Mouse (Mus musculus): ENCODE results near the gene Nutf2-ps1. TPM values are rescaled to one million over a fixed set of nuclear protein-coding genes. Genes with fewer than 3 reads are reported as not detected.

The Nutf2-ps1 gene
- polyA plus RNA-seq, 1 experiment from 2014 or later = 397 TPM

DNA sequence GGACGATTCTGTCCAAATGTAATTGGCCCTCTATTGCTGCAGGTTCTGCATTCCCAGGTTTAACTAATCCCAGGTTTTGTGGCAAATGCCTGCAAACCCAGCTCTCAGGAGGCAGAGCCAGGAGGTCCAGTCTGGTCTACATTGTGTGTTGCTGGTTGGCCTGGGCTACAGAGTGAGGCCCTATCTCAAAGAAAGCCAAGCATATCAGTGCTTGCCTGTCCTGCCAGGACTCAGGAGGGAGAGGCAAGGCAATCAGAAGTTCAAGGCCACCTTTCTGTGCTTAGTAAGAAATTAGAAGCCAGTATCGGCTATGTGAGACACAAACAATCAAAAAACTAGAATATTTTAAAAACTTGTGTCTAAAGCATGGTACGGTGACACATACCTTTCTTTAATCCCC lies 15.7 kb downstream of the Nutf2-ps1 start:
- Histone ChIP-seq H3K4me2 (ENCODE audit: low read depth) (no peak overlapping the region), H3K9ac (ENCODE audit: low read length) (no peak overlapping the region), H3K4me3 (ENCODE audit: low read depth, low read length) (no peak overlapping the region), H3K27ac (ENCODE audit: low read depth, low read length) (no peak overlapping the region), H3K9me3 (ENCODE audit: control insufficient read depth, low read length) (no peaks in the 10 kb centered on the region), H3K4me1 (ENCODE audit: control insufficient read depth, insufficient read depth, low read length) (no peaks in the 10 kb centered on the region), H3K27me3 (ENCODE audit: control insufficient read depth, insufficient read depth, low read length) (no peaks in the 10 kb centered on the region), H3K36me3 (ENCODE audit: control insufficient read depth, insufficient read depth, low read length) (no peaks in the 10 kb centered on the region)
- no peak for ATAC-seq (ENCODE audit: insufficient read depth, low FRiP score, low TSS enrichment)
- DNase-seq (ENCODE audit: low spot score) = no peak
- WGBS = 89% methylated on average over 3 of the region's 3 CpGs

- WGBS = 92% methylated on average over 12 of the region's 12 CpGs
- H3K36me3 ChIP-seq (ENCODE audit: control insufficient read depth, insufficient read depth, low read length) = no peaks in the 10 kb centered on the region
- no peak overlapping the region for H3K4me2 ChIP-seq (ENCODE audit: low read depth)
Measured at GRCm38 (mm10) chr19:53572607-53573006, 16.3 kb downstream of the Nutf2-ps1 start.

GRCm38 (mm10) chr19:53571501-53572428 lies 17.1 kb downstream of the Nutf2-ps1 start:
- no peak overlapping the region for H3K4me2 ChIP-seq (ENCODE audit: low read depth)
- H3K27me3 ChIP-seq (ENCODE audit: control insufficient read depth, insufficient read depth, low read length) = no peaks in the 10 kb centered on the region
- no peak overlapping the region for H3K27ac ChIP-seq (ENCODE audit: low read depth, low read length)
- H3K9me3 ChIP-seq (ENCODE audit: control insufficient read depth, low read length) = no peaks in the 10 kb centered on the region
- no peak overlapping the region for H3K4me3 ChIP-seq (ENCODE audit: low read depth, low read length)
- no peaks in the 10 kb centered on the region for H3K4me1 ChIP-seq (ENCODE audit: control insufficient read depth, insufficient read depth, low read length)
- 81% methylated on average over 18 of the region's 18 CpGs for WGBS
- ATAC-seq (ENCODE audit: insufficient read depth, low FRiP score, low TSS enrichment) = no peak
- H3K36me3 ChIP-seq (ENCODE audit: control insufficient read depth, insufficient read depth, low read length) = no peaks in the 10 kb centered on the region
- no peak for DNase-seq (ENCODE audit: low spot score)
- no peak overlapping the region for H3K9ac ChIP-seq (ENCODE audit: low read length)

More at GRCm38 (mm10) chr19:53572607-53573006, 16.3 kb downstream of the Nutf2-ps1 start:
- DNase-seq (ENCODE audit: low spot score) = no peak
- no peaks in the 10 kb centered on the region for H3K9me3 ChIP-seq (ENCODE audit: control insufficient read depth, low read length)
- no peak overlapping the region for H3K4me3 ChIP-seq (ENCODE audit: low read depth, low read length)
- no peaks in the 10 kb centered on the region for H3K27me3 ChIP-seq (ENCODE audit: control insufficient read depth, insufficient read depth, low read length)
- no peaks in the 10 kb centered on the region for H3K4me1 ChIP-seq (ENCODE audit: control insufficient read depth, insufficient read depth, low read length)
- no peak for ATAC-seq (ENCODE audit: insufficient read depth, low FRiP score, low TSS enrichment)
- H3K9ac ChIP-seq (ENCODE audit: low read length) = no peak overlapping the region
- H3K27ac ChIP-seq (ENCODE audit: low read depth, low read length) = no peak overlapping the region

- H3K9me3 ChIP-seq (ENCODE audit: control insufficient read depth, low read length) = no peaks in the 10 kb centered on the region
- 82% methylated on average over 4 of the region's 4 CpGs for WGBS
- no peak overlapping the region for H3K4me3 ChIP-seq (ENCODE audit: low read depth, low read length)
- H3K27me3 ChIP-seq (ENCODE audit: control insufficient read depth, insufficient read depth, low read length) = no peaks in the 10 kb centered on the region
- H3K4me1 ChIP-seq (ENCODE audit: control insufficient read depth, insufficient read depth, low read length) = no peaks in the 10 kb centered on the region
- no peak overlapping the region for H3K4me2 ChIP-seq (ENCODE audit: low read depth)
- no peak overlapping the region for H3K9ac ChIP-seq (ENCODE audit: low read length)
- H3K27ac ChIP-seq (ENCODE audit: low read depth, low read length) = no peak overlapping the region
- H3K36me3 ChIP-seq (ENCODE audit: control insufficient read depth, insufficient read depth, low read length) = no peaks in the 10 kb centered on the region
- ATAC-seq (ENCODE audit: insufficient read depth, low FRiP score, low TSS enrichment) (no peak), DNase-seq (ENCODE audit: low spot score) (no peak)
Measured at GRCm38 (mm10) chr19:53571056-53571455, 17.8 kb downstream of the Nutf2-ps1 start.

GRCm38 (mm10) chr19:53568553-53568952 lies 20.3 kb downstream of the Nutf2-ps1 start:
- Histone ChIP-seq H3K4me3 (ENCODE audit: low read depth, low read length) (no peak overlapping the region), H3K9me3 (ENCODE audit: control insufficient read depth, low read length) (no peaks in the 10 kb centered on the region), H3K27me3 (ENCODE audit: control insufficient read depth, insufficient read depth, low read length) (no peaks in the 10 kb centered on the region), H3K4me1 (ENCODE audit: control insufficient read depth, insufficient read depth, low read length) (no peaks in the 10 kb centered on the region), H3K9ac (ENCODE audit: low read length) (no peak overlapping the region), H3K4me2 (ENCODE audit: low read depth) (no peak overlapping the region), H3K36me3 (ENCODE audit: control insufficient read depth, insufficient read depth, low read length) (no peaks in the 10 kb centered on the region), H3K27ac (ENCODE audit: low read depth, low read length) (no peak overlapping the region)
- ATAC-seq (ENCODE audit: insufficient read depth, low FRiP score, low TSS enrichment) = no peak
- 81% methylated on average over 3 of the region's 3 CpGs for WGBS
- no peak for DNase-seq (ENCODE audit: low spot score)

DNA sequence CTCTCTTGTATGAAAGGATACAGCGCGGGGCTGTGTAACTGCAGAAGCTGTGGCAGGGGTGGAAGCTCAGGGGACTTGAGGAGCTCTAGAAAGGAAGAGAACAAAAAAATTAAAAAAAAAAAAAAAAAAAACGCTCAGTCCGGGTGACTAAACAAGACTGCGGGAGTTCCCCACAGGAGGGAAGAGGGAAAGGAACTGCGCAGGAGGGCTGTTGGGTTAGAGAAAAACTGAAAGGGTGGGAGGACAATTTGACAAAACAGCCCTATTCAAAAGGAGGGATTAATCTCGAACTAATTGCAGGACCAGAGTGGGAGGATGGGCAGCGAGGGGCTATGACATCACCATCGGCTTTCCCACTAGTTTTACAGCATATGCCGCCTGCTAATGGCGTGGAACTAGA lies 21.0 kb downstream of the Nutf2-ps1 start:
- Histone ChIP-seq H3K9me3 (ENCODE audit: control insufficient read depth, low read length) (no peaks in the 10 kb centered on the region), H3K9ac (ENCODE audit: low read length) (no peak overlapping the region), H3K27ac (ENCODE audit: low read depth, low read length) (no peak overlapping the region), H3K4me2 (ENCODE audit: low read depth) (no peak overlapping the region), H3K27me3 (ENCODE audit: control insufficient read depth, insufficient read depth, low read length) (no peaks in the 10 kb centered on the region), H3K4me1 (ENCODE audit: control insufficient read depth, insufficient read depth, low read length) (no peaks in the 10 kb centered on the region), H3K36me3 (ENCODE audit: control insufficient read depth, insufficient read depth, low read length) (no peaks in the 10 kb centered on the region), H3K4me3 (ENCODE audit: low read depth, low read length) (no peak overlapping the region)
- ATAC-seq (ENCODE audit: insufficient read depth, low FRiP score, low TSS enrichment) = no peak
- WGBS = 27% methylated on average over 11 of the region's 11 CpGs
- peak; percentile 25 for DNase-seq (ENCODE audit: low spot score)

- H3K9ac ChIP-seq (ENCODE audit: low read length) = no peak overlapping the region
- WGBS = 93% methylated on average over 14 of the region's 14 CpGs
- H3K4me1 ChIP-seq (ENCODE audit: control insufficient read depth, insufficient read depth, low read length) = no peaks in the 10 kb centered on the region
- no peak overlapping the region for H3K4me3 ChIP-seq (ENCODE audit: low read depth, low read length)
- no peak overlapping the region for H3K27ac ChIP-seq (ENCODE audit: low read depth, low read length)
- no peaks in the 10 kb centered on the region for H3K36me3 ChIP-seq (ENCODE audit: control insufficient read depth, insufficient read depth, low read length)
- ATAC-seq (ENCODE audit: insufficient read depth, low FRiP score, low TSS enrichment) (no peak), DNase-seq (ENCODE audit: low spot score) (no peak)
- no peak overlapping the region for H3K4me2 ChIP-seq (ENCODE audit: low read depth)
- no peaks in the 10 kb centered on the region for H3K9me3 ChIP-seq (ENCODE audit: control insufficient read depth, low read length)
- no peaks in the 10 kb centered on the region for H3K27me3 ChIP-seq (ENCODE audit: control insufficient read depth, insufficient read depth, low read length)
Measured at GRCm38 (mm10) chr19:53565565-53566277, 23.1 kb downstream of the Nutf2-ps1 start.

DNA sequence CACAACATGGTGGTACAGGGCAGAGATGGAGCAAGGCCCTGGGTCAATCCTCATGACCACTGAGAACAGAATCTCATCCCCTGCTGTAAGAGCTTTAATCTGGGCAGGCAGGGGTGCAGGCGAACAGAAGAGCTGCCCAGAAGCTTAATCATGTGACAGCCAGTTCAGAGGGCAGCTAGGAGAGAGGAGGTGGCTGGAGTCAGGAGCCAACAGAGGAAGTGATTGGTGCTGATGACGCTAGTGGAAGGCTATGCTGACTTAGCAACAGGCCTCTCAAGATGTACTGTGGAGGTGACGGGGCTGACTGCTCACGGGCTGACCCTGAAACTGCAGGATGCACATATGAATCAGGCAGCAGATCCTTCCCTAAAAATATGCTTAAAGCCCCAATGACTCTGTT lies 24.7 kb downstream of the Nutf2-ps1 start:
- Histone ChIP-seq H3K4me3 (ENCODE audit: low read depth, low read length) (no peak overlapping the region), H3K9ac (ENCODE audit: low read length) (no peak overlapping the region), H3K9me3 (ENCODE audit: control insufficient read depth, low read length) (no peaks in the 10 kb centered on the region), H3K4me1 (ENCODE audit: control insufficient read depth, insufficient read depth, low read length) (no peaks in the 10 kb centered on the region), H3K4me2 (ENCODE audit: low read depth) (no peak overlapping the region), H3K27ac (ENCODE audit: low read depth, low read length) (no peak overlapping the region), H3K27me3 (ENCODE audit: control insufficient read depth, insufficient read depth, low read length) (no peaks in the 10 kb centered on the region), H3K36me3 (ENCODE audit: control insufficient read depth, insufficient read depth, low read length) (no peaks in the 10 kb centered on the region)
- DNase-seq (ENCODE audit: low spot score) (no peak), ATAC-seq (ENCODE audit: insufficient read depth, low FRiP score, low TSS enrichment) (no peak)
- WGBS = 55% methylated on average over 4 of the region's 4 CpGs
